Mouse (Mus musculus): ENCODE measurements around the gene Supt6. TPM values are rescaled to one million over a fixed set of nuclear protein-coding genes. Genes with fewer than 3 reads are reported as not detected.

Supt6 gene
- polyA plus RNA-seq, 1 experiment, result 73.4 TPM

- Histone ChIP-seq H3K27ac (ENCODE audit: insufficient read depth, low read length) (no peak overlapping the region), H3K4me3 (ENCODE audit: low read depth, low read length) (no peak overlapping the region), H3K4me1 (ENCODE audit: control insufficient read depth, insufficient read depth, low read length) (no peaks in the 10 kb centered on the region), H3K36me3 (ENCODE audit: control insufficient read depth, insufficient read depth, low read length, poor library complexity, severe bottlenecking) (peaks cover 80% of the 10 kb centered on the region), H3K27me3 (ENCODE audit: control insufficient read depth, insufficient read depth, low read length, poor library complexity, severe bottlenecking) (no peaks in the 10 kb centered on the region), H3K9ac (ENCODE audit: low read depth, poor library complexity, severe bottlenecking) (no peak overlapping the region), H3K9me3 (replicated peaks; ENCODE audit: control insufficient read depth, insufficient read depth, low read length, poor library complexity, severe bottlenecking) (no peaks in the 10 kb centered on the region)
- TF ChIP-seq CTCF (IDR thresholded peaks at IDR 0.05; ENCODE audit: low read depth, low read length) (no peak), EP300 (IDR thresholded peaks at IDR 0.05; ENCODE audit: insufficient read depth, low read depth, low read length) (no peak), POLR2A (IDR thresholded peaks at IDR 0.05; ENCODE audit: insufficient read depth, low read length) (no peak)
Measured at GRCm38 (mm10) chr11:78210615-78211014, 35.2 kb downstream of the Supt6 start.

GRCm38 (mm10) chr11:78209886-78210285, 35.9 kb downstream of the Supt6 start:
- no peaks in the 10 kb centered on the region for H3K27me3 ChIP-seq (ENCODE audit: control insufficient read depth, insufficient read depth, low read length, poor library complexity, severe bottlenecking)
- H3K9ac ChIP-seq (ENCODE audit: low read depth, poor library complexity, severe bottlenecking), result no peak overlapping the region
- no peak overlapping the region for H3K4me3 ChIP-seq (ENCODE audit: low read depth, low read length)
- H3K9me3 ChIP-seq (replicated peaks; ENCODE audit: control insufficient read depth, insufficient read depth, low read length, poor library complexity, severe bottlenecking), result no peaks in the 10 kb centered on the region
- H3K27ac ChIP-seq (ENCODE audit: insufficient read depth, low read length), result no peak overlapping the region
- no peaks in the 10 kb centered on the region for H3K4me1 ChIP-seq (ENCODE audit: control insufficient read depth, insufficient read depth, low read length)
- TF ChIP-seq POLR2A (IDR thresholded peaks at IDR 0.05; ENCODE audit: insufficient read depth, low read length) (no peak), CTCF (IDR thresholded peaks at IDR 0.05; ENCODE audit: low read depth, low read length) (no peak), EP300 (IDR thresholded peaks at IDR 0.05; ENCODE audit: insufficient read depth, low read depth, low read length) (no peak)
- peaks cover 74% of the 10 kb centered on the region for H3K36me3 ChIP-seq (ENCODE audit: control insufficient read depth, insufficient read depth, low read length, poor library complexity, severe bottlenecking)

- Histone ChIP-seq H3K4me3 (ENCODE audit: low read depth, low read length) (no peak overlapping the region), H3K36me3 (ENCODE audit: control insufficient read depth, insufficient read depth, low read length, poor library complexity, severe bottlenecking) (peaks cover 52% of the 10 kb centered on the region), H3K9ac (ENCODE audit: low read depth, poor library complexity, severe bottlenecking) (no peak overlapping the region), H3K9me3 (replicated peaks; ENCODE audit: control insufficient read depth, insufficient read depth, low read length, poor library complexity, severe bottlenecking) (no peaks in the 10 kb centered on the region), H3K27me3 (ENCODE audit: control insufficient read depth, insufficient read depth, low read length, poor library complexity, severe bottlenecking) (no peaks in the 10 kb centered on the region), H3K27ac (ENCODE audit: insufficient read depth, low read length) (no peak overlapping the region), H3K4me1 (ENCODE audit: control insufficient read depth, insufficient read depth, low read length) (no peaks in the 10 kb centered on the region)
- TF ChIP-seq CTCF (IDR thresholded peaks at IDR 0.05; ENCODE audit: low read depth, low read length) (no peak), EP300 (IDR thresholded peaks at IDR 0.05; ENCODE audit: insufficient read depth, low read depth, low read length) (no peak), POLR2A (IDR thresholded peaks at IDR 0.05; ENCODE audit: insufficient read depth, low read length) (no peak)
Measured at GRCm38 (mm10) chr11:78207190-78207589, 38.6 kb downstream of the Supt6 start.

GRCm38 (mm10) chr11:78205361-78206206, 40.2 kb downstream of the Supt6 start:
- no peaks in the 10 kb centered on the region for H3K4me1 ChIP-seq (ENCODE audit: control insufficient read depth, insufficient read depth, low read length)
- H3K4me3 ChIP-seq (ENCODE audit: low read depth, low read length), result no peak overlapping the region
- H3K9ac ChIP-seq (ENCODE audit: low read depth, poor library complexity, severe bottlenecking), result no peak overlapping the region
- no peaks in the 10 kb centered on the region for H3K27me3 ChIP-seq (ENCODE audit: control insufficient read depth, insufficient read depth, low read length, poor library complexity, severe bottlenecking)
- H3K9me3 ChIP-seq (replicated peaks; ENCODE audit: control insufficient read depth, insufficient read depth, low read length, poor library complexity, severe bottlenecking), result no peaks in the 10 kb centered on the region
- TF ChIP-seq EP300 (IDR thresholded peaks at IDR 0.05; ENCODE audit: insufficient read depth, low read depth, low read length) (no peak), CTCF (IDR thresholded peaks at IDR 0.05; ENCODE audit: low read depth, low read length) (no peak), POLR2A (IDR thresholded peaks at IDR 0.05; ENCODE audit: insufficient read depth, low read length) (no peak)
- peaks cover 42% of the 10 kb centered on the region for H3K36me3 ChIP-seq (ENCODE audit: control insufficient read depth, insufficient read depth, low read length, poor library complexity, severe bottlenecking)
- no peak overlapping the region for H3K27ac ChIP-seq (ENCODE audit: insufficient read depth, low read length)

GRCm38 (mm10) chr11:78204287-78204686, 41.5 kb downstream of the Supt6 start:
- H3K36me3 ChIP-seq (ENCODE audit: control insufficient read depth, insufficient read depth, low read length, poor library complexity, severe bottlenecking), result peaks cover 31% of the 10 kb centered on the region
- no peak overlapping the region for H3K4me3 ChIP-seq (ENCODE audit: low read depth, low read length)

GRCm38 (mm10) chr11:78202372-78202771, 43.4 kb downstream of the Supt6 start:
- no peaks in the 10 kb centered on the region for H3K4me1 ChIP-seq (ENCODE audit: control insufficient read depth, insufficient read depth, low read length)
- H3K27me3 ChIP-seq (ENCODE audit: control insufficient read depth, insufficient read depth, low read length, poor library complexity, severe bottlenecking), result no peaks in the 10 kb centered on the region
- no peak overlapping the region for H3K9ac ChIP-seq (ENCODE audit: low read depth, poor library complexity, severe bottlenecking)
- no peaks in the 10 kb centered on the region for H3K9me3 ChIP-seq (replicated peaks; ENCODE audit: control insufficient read depth, insufficient read depth, low read length, poor library complexity, severe bottlenecking)
- no peak overlapping the region for H3K4me3 ChIP-seq (ENCODE audit: low read depth, low read length)
- H3K36me3 ChIP-seq (ENCODE audit: control insufficient read depth, insufficient read depth, low read length, poor library complexity, severe bottlenecking), result peaks cover 13% of the 10 kb centered on the region; the same call in 1 of the 2 replicates
- H3K27ac ChIP-seq (ENCODE audit: insufficient read depth, low read length), result no peak overlapping the region
- no peak for TF ChIP-seq CTCF (IDR thresholded peaks at IDR 0.05; ENCODE audit: low read depth, low read length)
- TF ChIP-seq EP300 (IDR thresholded peaks at IDR 0.05; ENCODE audit: insufficient read depth, low read depth, low read length), result no peak
- TF ChIP-seq POLR2A (IDR thresholded peaks at IDR 0.05; ENCODE audit: insufficient read depth, low read length), result no peak

More at GRCm38 (mm10) chr11:78204287-78204686, 41.5 kb downstream of the Supt6 start:
- Histone ChIP-seq H3K27me3 (ENCODE audit: control insufficient read depth, insufficient read depth, low read length, poor library complexity, severe bottlenecking) (no peaks in the 10 kb centered on the region), H3K27ac (ENCODE audit: insufficient read depth, low read length) (no peak overlapping the region), H3K9ac (ENCODE audit: low read depth, poor library complexity, severe bottlenecking) (no peak overlapping the region), H3K4me1 (ENCODE audit: control insufficient read depth, insufficient read depth, low read length) (no peaks in the 10 kb centered on the region), H3K9me3 (replicated peaks; ENCODE audit: control insufficient read depth, insufficient read depth, low read length, poor library complexity, severe bottlenecking) (no peaks in the 10 kb centered on the region)
- TF ChIP-seq CTCF (IDR thresholded peaks at IDR 0.05; ENCODE audit: low read depth, low read length) (no peak), POLR2A (IDR thresholded peaks at IDR 0.05; ENCODE audit: insufficient read depth, low read length) (no peak), EP300 (IDR thresholded peaks at IDR 0.05; ENCODE audit: insufficient read depth, low read depth, low read length) (no peak)

Measured in ES-Bruce4 (cell line).